Mouse (Mus musculus) brain, adult 10 weeks (tissue): ENCODE results near the gene Tfdp2. TPM values are rescaled to one million over a fixed set of nuclear protein-coding genes. Genes with fewer than 3 reads are reported as not detected.

Experiments
- polyA plus RNA-seq: library from polyadenylated mRNA; stranded (reverse); fragments of 350-450 nt; fragmentation: Illumina TruSeq; extraction: RNeasy Lipid Tissue Mini Kit (QIAGEN cat#74804); gene quantifications from one replicate; pipeline ENCODE4 v1.2.3, GENCODE M21; 2015; ENCODE audit warnings: low read depth, low replicate concordance

Gene Tfdp2
- 17.8 TPM for polyA plus RNA-seq

GRCm38 (mm10) chr9:96195885-96196622, at the start of gene Tfdp2:
Gene Tfdp2 (plus strand): TSS chr9:96196275.

GRCm38 (mm10) chr9:96364141-96364838, 168.2 kb downstream of the Tfdp2 start, which contains the start of gene Atp1b3:
Gene Atp1b3 (minus strand): TSS chr9:96364442.

Other genes starting within 250 kb of the Tfdp2 start
- gene Xrn1, start 241.5 kb upstream of the Tfdp2 start, polyA plus RNA-seq: 11.0 TPM
- gene Gk5, start 76.9 kb upstream of the Tfdp2 start, polyA plus RNA-seq: 2.5 TPM
- gene Atp1b3, start 168.2 kb downstream of the Tfdp2 start, polyA plus RNA-seq: 143 TPM